Mouse (Mus musculus) liver, adult 2 months (tissue): Measurements from ENCODE around the gene Il20.

Source experiments
- CTCF ChIP-seq: fragments of 200-500 bp; IDR thresholded peaks from 2 replicates; pipeline ENCODE4 v1.5.1; 2011; ENCODE audit warnings: low read depth, low read length, control low read depth
- POLR2A ChIP-seq: fragments of 200-500 bp; IDR thresholded peaks from 2 replicates; pipeline ENCODE4 v1.6.1; 2011; ENCODE audit warnings: low read length, control low read depth; ENCODE audit not compliant: insufficient read depth; ENCODE audit errors: extremely low read depth

GRCm38 (mm10) chr1:130876931-130877509 is 34.2 kb downstream of the Il20 start:
- no peak for TF ChIP-seq POLR2A
- peak; percentile 54 for TF ChIP-seq CTCF
